Mouse (Mus musculus): ENCODE data around the gene Mlkl.
"Not testable (repeated sequence)": the region's sequence is repeated elsewhere in the genome, so short reads cannot be mapped to it uniquely, and the experiment has no call there.

Gene Mlkl

DNA sequence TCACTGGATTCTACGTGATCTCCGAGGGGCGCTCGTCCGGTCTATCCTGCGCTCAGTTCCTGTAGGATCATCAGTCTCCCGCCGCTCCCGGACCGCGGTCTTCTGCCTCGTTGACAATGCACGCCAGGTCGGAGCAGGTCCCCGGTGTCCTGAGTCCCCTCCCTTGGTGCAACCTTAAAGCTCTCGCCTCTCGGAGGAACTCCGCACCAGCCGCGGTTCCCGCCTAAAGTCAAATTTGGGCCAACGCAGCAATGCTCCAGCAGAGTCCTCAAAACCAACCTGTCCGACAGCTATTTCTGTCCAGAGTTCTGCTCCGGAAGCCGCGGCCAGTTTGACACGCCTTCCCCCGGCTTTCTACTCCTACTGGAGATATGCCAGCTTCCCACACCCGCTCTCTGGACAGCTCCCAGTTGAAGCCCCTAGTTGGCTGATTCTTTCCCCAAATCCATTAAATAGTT, at the start of gene Mlkl:
Gene Mlkl, minus strand, starts transcription at position 288 of the 458 bp plus-strand sequence.
- DNase-seq: peak; percentile 64

DNA sequence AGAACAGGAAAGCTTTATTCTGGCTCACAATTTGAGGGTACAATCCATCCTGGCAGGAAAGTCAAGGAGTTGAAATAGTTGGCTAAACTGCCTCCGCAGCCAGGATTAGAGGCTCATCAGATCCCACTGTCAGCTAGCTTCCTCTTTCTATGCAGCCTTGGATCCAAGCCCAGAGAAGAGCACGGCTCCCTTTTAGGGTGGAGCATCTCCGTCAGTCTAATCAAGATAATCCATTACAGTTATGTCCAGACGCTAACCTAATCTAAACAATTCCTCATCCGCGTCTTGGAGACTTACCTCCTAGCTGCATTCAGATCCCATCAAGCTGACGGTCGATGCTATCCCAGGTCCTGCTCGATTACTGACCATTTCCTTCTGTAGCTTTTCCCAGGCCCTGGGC, 47.9 kb upstream of the Mlkl start:
- no peak for DNase-seq

DNA sequence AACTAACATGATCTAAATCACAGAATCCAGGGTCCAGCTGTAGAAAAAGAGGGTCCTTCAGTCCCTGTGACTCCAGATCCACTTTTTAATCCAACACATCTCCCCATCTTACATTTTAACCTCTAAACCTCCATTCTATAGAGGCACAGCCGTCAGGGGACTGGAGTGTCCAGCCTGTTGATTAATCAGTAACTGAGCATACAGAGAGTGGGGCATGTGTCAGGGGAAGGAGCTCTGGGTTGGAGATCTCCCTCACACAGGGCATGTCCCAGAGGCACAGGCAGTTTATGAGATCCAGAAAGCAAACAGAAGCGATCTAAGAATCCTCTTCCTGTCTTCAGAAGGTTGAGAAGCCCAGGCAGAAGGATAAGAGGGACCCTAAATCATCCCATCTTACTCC, 46.7 kb upstream of the Mlkl start:
- no peak for DNase-seq

DNA sequence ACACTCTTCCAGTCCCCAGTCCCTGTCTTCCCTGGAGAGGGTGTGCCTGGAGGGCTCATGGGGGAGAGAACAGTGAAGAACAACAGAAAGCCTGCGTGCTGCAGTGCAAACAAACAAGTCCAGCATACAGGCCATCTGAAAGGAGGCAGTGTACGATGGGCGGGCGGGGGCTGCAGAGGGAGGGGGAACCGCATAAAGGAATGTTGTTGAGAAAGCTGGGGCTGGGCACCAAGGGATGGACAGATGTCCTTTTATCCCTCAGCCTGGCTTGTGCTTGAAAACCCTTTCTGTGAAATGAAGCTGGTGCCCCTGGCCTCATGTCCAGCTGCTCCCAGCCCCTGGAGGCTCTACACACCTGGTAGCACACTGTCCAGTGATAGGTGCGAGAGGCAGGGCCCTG, 37.2 kb upstream of the Mlkl start:
- no peak for DNase-seq

DNA sequence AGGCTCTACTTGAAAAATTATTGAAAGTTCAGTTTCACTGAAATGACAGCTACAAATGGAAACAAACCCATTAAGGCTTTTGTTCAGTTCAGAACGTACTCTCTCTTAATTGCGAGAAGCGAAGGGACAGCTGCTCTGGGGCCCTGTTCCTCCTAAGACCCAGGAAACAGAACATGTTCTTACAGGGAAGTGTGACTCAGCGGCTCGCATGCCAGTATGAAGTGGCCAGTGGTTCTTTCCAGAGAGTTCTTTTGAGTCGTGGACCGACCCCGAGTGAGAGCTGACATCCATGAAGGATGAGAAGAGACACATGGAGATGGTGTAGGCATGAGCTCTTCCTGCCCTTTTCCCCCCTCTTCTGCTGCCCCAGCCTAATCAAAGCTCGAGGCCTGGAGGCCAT, 31.7 kb upstream of the Mlkl start:
- DNase-seq: no peak

DNA sequence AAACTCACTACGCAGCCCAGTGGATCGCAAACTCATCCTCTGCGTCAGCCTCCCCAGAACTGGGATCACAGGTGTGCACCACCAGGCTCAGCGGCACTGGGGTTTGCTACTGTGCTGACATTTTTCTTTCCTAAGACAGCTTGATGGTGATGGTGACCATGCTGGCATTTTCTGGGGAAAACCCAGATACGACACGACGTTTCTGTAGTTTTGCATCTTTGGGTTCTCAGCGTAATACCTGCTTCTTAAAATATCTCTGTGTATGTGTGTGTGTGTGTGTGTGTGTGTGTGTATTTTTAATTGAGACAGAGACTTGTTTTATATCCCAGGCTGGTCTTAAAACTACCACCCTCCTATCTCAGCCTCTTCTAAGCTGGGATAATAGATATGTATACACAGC, 29.4 kb upstream of the Mlkl start:
- DNase-seq: no peak

DNA sequence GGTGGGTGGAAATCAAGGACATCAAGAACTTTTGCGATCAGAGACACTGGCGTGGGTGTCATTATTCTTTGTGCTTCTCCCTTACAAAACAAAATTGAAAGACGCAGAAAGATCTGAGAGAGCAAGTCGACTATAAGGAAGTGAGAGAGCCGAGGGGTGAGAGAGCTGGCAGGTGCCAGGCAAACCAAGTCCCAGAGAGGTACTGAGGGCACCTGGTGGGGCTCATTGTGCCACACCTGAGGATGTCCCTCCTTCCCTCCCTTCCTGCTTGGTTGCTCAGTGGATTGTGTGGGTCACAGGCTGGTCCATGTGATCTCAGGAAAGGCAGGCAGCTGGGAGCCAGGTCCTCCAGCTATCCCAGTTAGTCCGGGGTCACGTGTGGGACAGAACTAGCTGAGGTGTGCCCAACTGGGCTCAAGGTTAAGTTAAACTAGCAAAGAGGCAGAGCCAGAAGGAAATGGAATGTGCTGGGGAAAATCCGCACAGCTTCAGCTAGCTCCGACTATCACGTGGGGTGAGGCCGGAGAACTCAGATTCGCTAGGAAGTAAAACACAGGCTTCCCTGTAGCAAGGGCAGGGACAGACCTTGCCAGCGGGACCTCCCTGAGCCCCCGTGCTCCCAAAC, 28.7 kb upstream of the Mlkl start:
- DNase-seq: no peak

DNA sequence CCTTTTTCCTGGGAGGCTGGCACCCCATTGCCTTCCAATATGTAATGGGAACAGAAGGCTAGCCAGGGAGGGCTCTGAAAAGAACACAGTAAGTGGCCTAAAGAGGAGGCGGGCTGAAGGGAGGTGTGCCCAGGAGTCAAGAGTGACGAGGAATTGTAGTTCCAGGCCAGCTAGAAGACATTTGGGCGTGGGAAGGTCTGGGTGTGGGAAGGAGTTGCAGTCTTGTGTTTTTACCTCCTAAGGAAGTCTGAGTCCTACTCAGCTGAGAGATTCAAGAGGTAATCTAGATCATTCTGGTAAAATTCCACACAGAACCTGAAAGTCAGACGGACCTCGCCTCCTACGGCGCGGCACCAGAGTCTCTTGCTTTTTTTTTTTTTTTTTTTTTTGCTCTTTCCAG, 25.5 kb upstream of the Mlkl start:
- no peak for DNase-seq

DNA sequence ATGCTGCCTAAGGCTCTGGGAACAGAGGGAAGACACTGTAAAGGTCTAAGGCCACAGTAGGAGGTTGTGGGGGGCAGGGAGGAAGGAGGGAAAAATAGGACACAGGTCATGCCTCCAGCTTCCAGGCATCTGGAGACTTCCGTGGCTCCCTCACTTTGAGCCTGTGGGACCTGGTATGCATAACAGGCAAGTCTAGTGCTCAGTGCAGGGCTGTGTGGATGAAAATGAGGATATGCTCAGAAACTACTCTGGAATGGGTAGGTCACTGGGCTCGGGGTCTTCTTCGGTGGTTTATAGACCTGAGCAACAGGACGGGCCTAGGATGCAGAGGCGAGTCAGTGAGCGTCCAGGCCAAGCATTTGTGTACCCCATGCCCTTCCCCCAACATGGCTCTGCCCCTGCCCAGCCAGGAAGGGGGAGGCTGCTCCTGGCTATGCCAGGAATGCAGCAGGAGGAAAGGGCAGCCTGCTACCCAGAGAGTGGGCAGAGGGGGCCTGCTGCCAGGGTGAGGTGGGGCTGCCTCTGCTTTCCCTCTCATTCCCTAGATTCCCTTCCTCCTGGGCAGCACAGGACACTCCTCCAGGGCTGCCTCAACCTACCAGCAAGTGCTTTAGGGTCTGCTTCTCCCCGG, 22.7 kb upstream of the Mlkl start:
- DNase-seq: no peak

DNA sequence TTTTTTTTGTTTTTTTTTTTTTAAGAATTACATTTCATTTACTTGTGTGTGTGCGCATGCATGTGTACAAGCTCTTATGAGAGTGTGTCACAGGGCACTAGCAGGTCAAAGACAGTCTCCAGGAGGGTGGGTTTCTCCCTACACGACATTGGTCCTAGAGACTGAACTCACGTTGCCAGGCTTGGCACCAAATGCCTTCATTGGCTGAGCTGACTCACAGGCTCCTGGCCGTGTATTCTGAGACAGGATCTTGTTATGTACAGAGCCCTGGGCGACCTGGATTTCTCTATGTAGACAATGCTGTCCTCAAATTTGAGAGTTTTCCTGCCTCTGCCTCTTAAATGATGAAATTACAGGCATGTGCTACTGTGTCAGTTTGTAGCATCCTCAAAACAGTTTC, 22.0 kb upstream of the Mlkl start:
- no peak for DNase-seq

DNA sequence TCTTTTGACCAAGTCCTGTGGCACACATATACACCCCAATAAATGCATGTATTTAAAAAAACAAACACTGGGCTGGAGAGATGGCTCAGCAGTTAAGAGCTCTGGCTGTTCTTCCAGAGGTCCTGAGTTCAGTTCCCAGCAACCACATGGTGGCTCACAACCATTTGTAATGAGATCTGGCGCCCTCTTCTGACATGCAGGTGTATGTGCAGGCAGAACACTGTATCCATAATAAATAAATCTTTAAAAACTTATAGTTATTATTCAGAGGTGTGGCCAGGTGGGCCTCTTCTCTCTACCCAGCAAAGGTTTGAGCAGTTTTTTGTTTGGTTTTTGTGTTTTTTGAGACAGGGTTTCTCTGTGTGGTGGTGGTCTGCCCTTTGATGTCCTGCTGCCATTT, 20.9 kb upstream of the Mlkl start:
- DNase-seq: no peak

DNA sequence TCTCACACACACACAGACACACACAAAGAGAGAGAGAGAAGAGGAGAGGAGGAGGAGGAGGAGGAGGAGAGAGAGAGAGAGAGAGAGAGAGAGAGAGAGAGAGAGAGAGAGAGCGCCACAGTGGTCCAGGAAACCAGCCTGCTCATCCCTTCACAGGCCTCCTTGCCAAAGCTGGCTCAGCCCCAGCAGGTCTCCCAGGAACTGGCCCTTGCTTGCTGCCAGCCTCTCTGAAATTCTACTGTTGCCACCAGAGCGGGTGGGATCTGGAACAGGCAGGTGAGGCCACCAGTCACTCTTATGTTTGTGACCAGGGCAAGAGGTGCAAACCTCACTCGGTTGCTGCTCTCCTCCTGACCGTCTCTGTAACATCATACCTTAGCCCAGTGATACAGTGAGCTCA, 19.5 kb upstream of the Mlkl start:
- DNase-seq: no peak

DNA sequence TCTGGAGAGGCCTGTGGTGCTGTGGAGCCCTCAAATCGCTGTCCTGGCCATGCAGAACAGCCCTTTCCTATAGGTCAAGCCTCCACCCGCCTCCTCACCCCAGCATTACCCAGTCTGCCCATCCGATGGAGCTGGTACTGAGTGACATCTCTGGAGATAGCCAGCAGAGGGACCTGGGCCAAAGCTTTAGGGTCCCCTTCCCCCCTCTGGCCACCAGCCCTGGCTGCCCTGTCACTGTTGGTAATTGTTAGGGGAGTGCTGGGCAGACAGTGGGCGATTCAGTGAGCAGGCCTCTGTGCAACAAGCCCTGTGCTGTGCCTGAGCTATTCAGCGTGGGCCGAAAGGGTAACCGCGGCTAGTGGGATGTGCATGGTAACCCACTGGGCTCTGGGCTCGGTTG, 15.5 kb upstream of the Mlkl start:
- DNase-seq: no peak

DNA sequence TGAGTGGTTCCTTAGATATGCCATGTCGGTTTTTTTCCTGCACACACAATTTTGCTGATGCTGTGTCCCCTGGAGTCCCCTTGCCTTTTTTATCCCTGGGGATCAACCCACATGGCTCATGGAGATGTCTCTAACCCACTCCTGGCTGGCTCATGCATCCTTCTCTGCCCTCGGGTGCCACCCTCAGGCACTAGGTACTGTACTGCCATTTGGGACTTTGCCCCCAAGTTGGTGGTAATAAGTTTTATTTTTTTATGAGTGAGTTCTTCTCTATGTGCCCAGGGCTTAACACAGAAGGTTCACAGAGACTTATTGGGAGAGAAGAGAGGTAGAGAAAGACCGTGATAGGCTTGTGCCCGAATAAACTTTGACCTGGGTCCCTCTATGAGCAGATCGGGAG, 14.3 kb upstream of the Mlkl start:
- DNase-seq: no peak

DNA sequence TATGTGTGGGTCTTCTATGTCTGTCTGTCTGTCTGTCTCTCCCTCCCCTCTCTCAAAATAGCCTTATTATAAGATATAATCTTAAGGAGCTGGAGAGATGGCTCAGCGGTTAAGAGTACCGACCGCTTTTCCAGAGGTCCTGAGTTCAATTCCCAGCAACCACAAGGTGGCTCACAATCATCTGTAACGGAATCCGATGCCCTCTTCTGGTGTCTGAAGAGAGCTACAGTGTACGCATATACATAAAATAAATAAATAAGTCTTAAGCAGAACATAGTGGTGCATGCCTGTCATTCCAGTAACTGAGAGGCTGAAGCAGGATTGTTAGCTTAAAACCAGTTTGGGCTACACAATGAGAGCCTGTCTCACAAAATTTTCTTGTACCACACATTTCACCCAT, 12.6 kb upstream of the Mlkl start:
- no peak for DNase-seq

DNA sequence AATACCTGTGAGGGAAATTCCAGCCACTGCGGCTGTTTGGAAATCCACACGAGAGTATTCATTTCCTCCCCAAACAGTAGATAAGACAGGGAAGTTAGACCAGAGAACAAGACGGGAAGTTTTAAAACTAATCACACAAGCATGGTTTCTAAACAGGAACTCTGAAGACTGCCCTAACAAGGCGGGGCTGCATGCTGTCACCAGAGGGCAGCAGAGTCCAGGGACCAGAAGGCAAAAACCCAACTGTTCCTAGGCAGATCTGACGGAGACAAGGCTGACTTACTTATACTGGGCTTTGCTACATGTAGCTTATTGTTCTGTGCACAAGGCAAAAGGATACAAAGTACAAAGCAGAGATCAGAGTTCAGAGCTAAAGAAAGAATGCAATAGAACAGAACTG, 5.2 kb upstream of the Mlkl start:
- peak; percentile 76 for DNase-seq

DNA sequence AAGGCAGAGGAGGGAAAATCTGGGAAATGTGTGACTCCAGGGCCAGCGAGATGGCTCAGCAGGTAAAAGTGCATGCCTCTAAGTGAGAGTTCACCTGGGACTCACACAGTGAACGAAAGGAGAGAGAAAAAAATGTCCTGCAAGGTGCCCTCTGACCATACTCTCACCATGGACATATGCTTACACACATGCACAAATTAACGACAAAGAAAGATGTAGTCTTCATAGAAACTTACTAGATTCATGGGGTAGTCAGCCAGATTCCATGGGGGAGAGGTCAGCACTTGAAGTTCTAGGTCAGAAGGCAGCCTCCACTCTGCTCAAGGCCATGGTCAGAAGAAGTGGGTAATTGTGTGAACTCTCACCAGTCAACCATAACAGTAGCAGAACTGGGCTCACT, 2.2 kb upstream of the Mlkl start:
- DNase-seq: no peak

DNA sequence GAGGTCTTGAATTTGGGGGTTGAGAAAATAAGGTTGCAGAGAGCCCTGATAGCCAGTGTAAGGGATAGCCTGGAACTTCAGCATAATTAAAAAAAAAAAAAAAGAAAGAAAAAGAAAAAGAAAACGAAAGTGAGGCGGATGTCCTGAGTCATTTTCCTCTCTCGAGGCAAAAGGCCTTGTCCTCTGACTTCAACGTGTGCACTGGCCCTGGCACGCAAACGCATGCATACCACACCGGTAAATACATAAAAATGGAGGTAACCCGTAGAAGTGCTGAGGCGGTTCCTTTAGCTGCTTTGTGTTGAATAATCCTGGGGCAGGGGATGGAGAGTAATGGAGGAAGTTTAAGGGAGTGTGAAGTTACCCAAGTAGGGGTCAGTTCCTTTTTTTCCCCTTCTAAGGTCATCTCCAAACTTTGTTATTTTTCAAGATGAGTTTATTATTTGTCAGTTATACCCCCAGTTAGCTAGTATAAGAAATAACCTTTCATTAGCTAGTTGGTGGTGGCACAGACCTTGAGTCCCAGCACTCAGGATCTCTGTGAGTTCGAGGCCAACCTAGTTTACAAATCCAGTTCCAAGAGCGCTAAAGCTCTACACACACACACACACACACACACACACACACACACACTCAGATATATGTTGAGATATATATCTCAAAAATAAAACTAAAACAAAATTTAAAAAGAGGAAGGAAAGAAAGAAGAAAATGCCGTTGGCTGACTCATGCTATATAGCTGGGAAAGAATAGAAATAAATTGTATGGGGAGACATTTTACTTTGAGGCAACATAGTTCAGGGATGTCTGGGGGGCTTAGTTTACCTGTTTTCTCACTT, 612 bp upstream of the Mlkl start:
- peak; percentile 6 for DNase-seq

DNA sequence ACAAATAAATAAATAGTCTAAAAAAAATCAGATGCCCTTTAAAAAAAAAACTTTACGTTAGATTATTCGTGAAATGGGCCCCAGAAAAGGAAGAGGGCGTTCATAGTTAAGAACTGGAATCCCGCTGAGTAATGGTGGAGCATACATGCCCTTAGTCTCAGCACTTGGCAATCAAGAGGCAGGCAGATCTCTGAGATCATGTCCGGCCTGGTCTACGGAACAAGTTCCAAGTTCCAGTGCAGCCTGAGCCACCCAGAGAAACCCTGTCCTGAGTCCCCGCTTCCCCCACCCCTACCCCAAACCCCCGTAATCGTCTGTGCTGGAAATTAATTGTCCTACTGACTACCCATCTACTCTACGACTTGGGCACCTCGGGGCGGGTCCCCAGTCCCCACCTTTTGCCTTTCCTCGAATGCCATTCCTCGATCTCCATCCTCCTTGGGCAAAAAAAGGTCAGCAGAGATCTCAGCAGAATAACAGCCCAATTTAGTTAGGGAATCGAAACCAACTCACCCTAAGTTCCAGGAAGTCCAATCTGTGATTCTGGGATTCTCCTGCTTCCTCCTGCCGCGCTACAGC, 577 bp downstream of the Mlkl start:
- no peak for DNase-seq

DNA sequence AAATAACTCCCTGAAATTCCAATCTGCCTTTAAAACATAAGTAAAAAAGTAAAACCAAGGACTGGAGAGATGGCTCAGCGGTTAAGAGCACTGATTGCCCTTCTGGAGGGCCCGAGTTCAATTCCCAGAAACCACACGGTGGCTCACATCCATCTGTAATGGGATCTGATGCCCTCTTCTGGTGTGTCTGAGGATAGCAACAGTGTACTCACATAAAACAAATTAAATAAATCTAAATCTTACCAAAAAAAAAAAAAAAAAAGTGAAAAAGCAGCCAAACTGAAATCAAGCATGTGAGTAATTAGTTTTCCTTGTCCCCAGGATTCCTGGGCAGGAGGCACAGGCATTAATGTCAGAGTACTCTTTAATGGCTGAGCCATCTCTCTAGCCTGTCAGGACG, 1.3 kb downstream of the Mlkl start:
- no peak for DNase-seq

DNA sequence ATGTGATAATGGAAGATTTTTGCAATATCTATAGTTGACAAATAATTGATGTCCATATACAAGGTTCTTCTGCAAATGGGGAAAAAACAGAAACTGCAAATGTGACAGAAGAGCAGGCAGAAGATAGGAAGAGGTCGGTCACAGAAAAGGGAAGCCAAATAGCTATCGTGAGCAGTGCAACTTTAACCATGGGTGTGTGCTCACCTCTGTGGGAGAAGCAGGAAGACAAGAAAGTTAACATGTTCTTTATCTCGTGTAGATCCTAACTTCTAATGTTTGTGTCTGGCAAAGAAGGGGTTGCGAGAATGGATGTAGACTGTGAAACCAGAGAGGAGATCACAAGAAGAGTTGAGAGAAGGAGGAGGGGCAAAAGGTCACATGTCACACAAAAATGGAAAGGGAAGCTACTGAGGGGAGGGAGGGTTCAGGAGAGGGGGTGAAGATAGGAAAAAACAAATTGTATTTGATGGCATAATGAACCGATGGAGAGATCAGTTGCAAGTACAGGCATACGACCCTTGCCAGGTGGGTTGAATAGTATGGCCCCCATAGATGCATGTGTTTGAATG, 12.7 kb downstream of the Mlkl start:
- no peak for DNase-seq

DNA sequence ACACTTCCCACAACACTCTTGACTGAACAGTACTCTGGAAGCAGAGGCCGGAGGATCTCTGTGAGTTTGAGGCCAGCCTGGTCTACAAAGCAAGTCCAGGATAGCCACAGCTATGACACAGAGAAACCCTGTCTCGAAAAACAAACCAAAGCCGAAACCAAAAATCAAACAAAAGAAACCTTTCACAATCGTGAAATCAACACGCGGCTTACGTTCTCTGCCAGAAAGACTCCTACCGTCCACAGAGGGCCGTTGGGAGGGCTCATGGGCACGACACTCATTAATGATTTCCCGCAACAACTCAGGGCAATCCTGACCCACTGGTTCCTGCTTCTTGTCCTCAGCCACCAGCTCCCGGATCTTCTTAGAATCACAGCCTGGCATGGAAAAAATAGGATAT, 23.2 kb downstream of the Mlkl start:
- no peak for DNase-seq

DNA sequence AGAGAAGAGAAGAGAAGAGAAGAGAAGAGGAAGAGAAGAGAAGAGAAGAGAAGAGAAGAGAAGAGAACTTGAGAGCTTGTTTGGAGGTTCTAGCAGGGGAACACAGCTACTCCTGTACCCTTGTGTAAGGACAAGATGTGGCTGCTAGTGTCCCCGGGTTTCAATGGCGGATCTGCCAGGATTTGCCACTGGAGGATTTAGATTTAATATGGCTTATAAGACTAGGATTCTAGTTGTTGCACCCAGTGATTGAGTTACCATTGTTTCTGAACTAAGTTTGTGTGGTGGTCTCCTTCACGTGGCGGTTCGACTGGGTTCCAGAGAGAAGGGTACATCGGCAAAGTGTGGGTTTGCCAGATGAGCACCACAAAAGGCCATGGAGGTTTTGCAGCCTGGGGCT, 24.0 kb downstream of the Mlkl start:
- not testable (repeated sequence) for DNase-seq

DNA sequence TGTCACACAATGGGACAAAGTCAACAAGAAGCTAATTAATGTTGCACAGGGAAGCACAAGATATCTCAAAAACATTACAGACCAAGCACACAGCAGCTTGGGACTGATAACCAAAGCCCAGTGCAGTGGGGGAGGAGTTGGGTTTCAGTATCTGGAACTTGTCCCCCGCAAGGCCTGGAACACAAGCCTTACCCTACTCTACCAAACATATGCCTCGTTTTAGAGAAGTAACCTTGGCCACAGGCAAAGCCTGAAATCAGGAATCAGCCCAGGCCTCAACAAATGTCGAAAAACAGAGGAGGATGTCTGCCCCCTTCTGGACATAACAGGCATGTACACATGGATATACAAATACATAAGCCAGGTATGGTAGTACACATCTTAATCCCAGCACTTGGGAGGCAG, 25.2 kb downstream of the Mlkl start:
- DNase-seq: no peak

Measured in retina, postnatal 1 day (tissue).